In genomic region chr10:107615460-107615859, GRCm38 (mm10) we compare ENCODE assay signal across 25 mouse cellular contexts.
A peak's percentile ranks its signal among the peaks of the same experiment; 100 is the strongest.
DNase-seq lines count a peak whose midpoint lies in the region; ATAC-seq and TF ChIP-seq lines count a peak whose summit lies in the region.
"Had no signal": no experiment of that assay in that cellular context is flagged by ENCODE, and none has a peak within 500 bp of the region (broad histone marks: within the 10 kb centered on the region; RNA-seq: fewer than 3 reads in every experiment).

No protein-coding gene starts in this region.

- no peaks in the 10 kb centered on the region for H3K36me3 ChIP-seq in embryonic facial prominence, embryonic 11.5 days (replicated peaks; ENCODE audit: control insufficient read depth, insufficient read depth, low read depth, low read length)
- no peaks in the 10 kb centered on the region for H3K36me3 ChIP-seq in embryonic facial prominence, embryonic 10.5 days (replicated peaks)
- no peaks in the 10 kb centered on the region for H3K36me3 ChIP-seq in thymus, adult 2 months (ENCODE audit: control insufficient read depth, insufficient read depth, low read length)
- no peaks in the 10 kb centered on the region for H3K36me3 ChIP-seq in hindbrain, embryonic 16.5 days (ENCODE audit: control insufficient read depth, insufficient read depth, low read length)
- H3K36me3 ChIP-seq: embryonic facial prominence, embryonic 13.5 days; forebrain, embryonic 15.5 days; G1E; heart, embryonic 10.5 days; hindbrain, embryonic 12.5 days had no signal

- H3K27ac ChIP-seq in embryonic facial prominence, embryonic 11.5 days (replicated peaks; ENCODE audit: low read depth, low read length), result no peak overlapping the region
- H3K27ac ChIP-seq in embryonic facial prominence, embryonic 10.5 days (replicated peaks), result no peak overlapping the region
- H3K27ac ChIP-seq in embryonic fibroblast, embryonic 13.5 days (ENCODE audit: insufficient read depth, low read length), result peak overlapping the region; percentile 73
- no peak overlapping the region for H3K27ac ChIP-seq in thymus, adult 2 months (ENCODE audit: control insufficient read depth, insufficient read depth, low read length)
- H3K27ac ChIP-seq in hindbrain, embryonic 16.5 days (ENCODE audit: low read depth, low read length), result no peak overlapping the region
- H3K27ac ChIP-seq: embryonic facial prominence, embryonic 13.5 days; forebrain, embryonic 15.5 days; heart, embryonic 10.5 days; hindbrain, embryonic 12.5 days; hindbrain, postnatal 0 days had no signal

- no peak for TF ChIP-seq POLR2A in embryonic fibroblast, embryonic 13.5 days (IDR thresholded peaks at IDR 0.05; ENCODE audit: low read depth, low read length)
- TF ChIP-seq POLR2A in thymus, adult 2 months (IDR thresholded peaks at IDR 0.05; ENCODE audit: control insufficient read depth, extremely low read depth, insufficient read depth, low read length, poor library complexity), result no peak

- DNase-seq in embryonic facial prominence, embryonic 11.5 days (ENCODE audit: low spot score), result peak; percentile 77
- DNase-seq in embryonic facial prominence, embryonic 10.5 days (ENCODE audit: low spot score), result no peak
- DNase-seq in Muller cell, postnatal 12 days (ENCODE audit: inconsistent ontology term), result peak; percentile 39
- DNase-seq in layer of hippocampus, postnatal 36 days, result no peak
- no peak for DNase-seq in thymus, adult 2 months
- DNase-seq: adrenal gland, postnatal 14 days; cerebellum, adult 11-12 months; cerebellum, adult 9-10 months; cerebellum, postnatal 25 days; gastrocnemius, postnatal 36 days; heart, adult 18-20 months; heart, postnatal 10 days; heart, postnatal 4 days had no signal

- no peaks in the 10 kb centered on the region for H3K9me3 ChIP-seq in embryonic facial prominence, embryonic 11.5 days (replicated peaks; ENCODE audit: control insufficient read depth, low read length)
- no peaks in the 10 kb centered on the region for H3K9me3 ChIP-seq in embryonic facial prominence, embryonic 10.5 days
- no peaks in the 10 kb centered on the region for H3K9me3 ChIP-seq in hindbrain, embryonic 16.5 days (ENCODE audit: control insufficient read depth, low read length)
- H3K9me3 ChIP-seq: embryonic facial prominence, embryonic 13.5 days; forebrain, embryonic 15.5 days; heart, embryonic 10.5 days; hindbrain, embryonic 12.5 days had no signal

- ATAC-seq in embryonic facial prominence, embryonic 11.5 days (replicated peaks; ENCODE audit: insufficient number of reproducible peaks, low FRiP score, low TSS enrichment, low read depth), result peak; percentile 39
- ATAC-seq in hindbrain, embryonic 16.5 days, result no peak
- ATAC-seq: activated CD4-positive, CD25-positive, alpha-beta regulatory T cell, adult 4 months; CD4-positive, CD25-positive, alpha-beta regulatory T cell, adult 4 months; forebrain, embryonic 15.5 days; hindbrain, postnatal 0 days; Patski had no signal

- no peaks in the 10 kb centered on the region for H3K4me1 ChIP-seq in embryonic facial prominence, embryonic 11.5 days (ENCODE audit: control insufficient read depth, insufficient read depth, low read length)
- H3K4me1 ChIP-seq in embryonic facial prominence, embryonic 10.5 days, result peaks cover 5% of the 10 kb centered on the region; the same call in 1 of the 2 replicates
- no peaks in the 10 kb centered on the region; the same call in 1 of the 2 replicates for H3K4me1 ChIP-seq in embryonic fibroblast, embryonic 13.5 days (ENCODE audit: control insufficient read depth, insufficient read depth, low read length)
- H3K4me1 ChIP-seq in thymus, adult 2 months (replicated peaks; ENCODE audit: control insufficient read depth, insufficient read depth, low read length), result no peaks in the 10 kb centered on the region
- no peaks in the 10 kb centered on the region for H3K4me1 ChIP-seq in hindbrain, embryonic 16.5 days (ENCODE audit: control insufficient read depth, insufficient read depth, low read depth, low read length)
- H3K4me1 ChIP-seq: embryonic facial prominence, embryonic 13.5 days; forebrain, embryonic 15.5 days; heart, embryonic 10.5 days; hindbrain, embryonic 12.5 days had no signal

- no peak for TF ChIP-seq CTCF in embryonic fibroblast, embryonic 13.5 days (IDR thresholded peaks at IDR 0.05; ENCODE audit: borderline replicate concordance, insufficient read depth, low read length)
- TF ChIP-seq CTCF in thymus, adult 2 months (IDR thresholded peaks at IDR 0.05; ENCODE audit: borderline replicate concordance, control insufficient read depth, extremely low read depth, insufficient read depth, low read length, poor library complexity), result no peak

- H3K9ac ChIP-seq in embryonic facial prominence, embryonic 11.5 days (replicated peaks; ENCODE audit: low read length), result no peak overlapping the region
- no peak overlapping the region for H3K9ac ChIP-seq in hindbrain, embryonic 16.5 days (ENCODE audit: low read depth, low read length)
- H3K9ac ChIP-seq: embryonic facial prominence, embryonic 13.5 days; forebrain, embryonic 15.5 days; hindbrain, embryonic 12.5 days had no signal

- 34% methylated on average over 2 of the region's 2 CpGs for WGBS in embryonic facial prominence, embryonic 11.5 days
- 43% methylated on average over 2 of the region's 2 CpGs for WGBS in embryonic facial prominence, embryonic 10.5 days
- 90% methylated on average over 2 of the region's 2 CpGs for WGBS in thymus, adult 2 months
- 81% methylated on average over 2 of the region's 2 CpGs for WGBS in hindbrain, embryonic 16.5 days

- no peak overlapping the region for H3K4me2 ChIP-seq in embryonic facial prominence, embryonic 11.5 days (ENCODE audit: low read depth, low read length)
- no peak overlapping the region for H3K4me2 ChIP-seq in hindbrain, embryonic 16.5 days (ENCODE audit: low read length)
- H3K4me2 ChIP-seq: embryonic facial prominence, embryonic 13.5 days; forebrain, embryonic 15.5 days; hindbrain, embryonic 12.5 days had no signal

- H3K27me3 ChIP-seq in embryonic facial prominence, embryonic 11.5 days (ENCODE audit: control insufficient read depth, insufficient read depth, low read length), result no peaks in the 10 kb centered on the region
- H3K27me3 ChIP-seq in embryonic facial prominence, embryonic 10.5 days (replicated peaks; ENCODE audit: low read depth, poor library complexity, severe bottlenecking), result no peaks in the 10 kb centered on the region
- H3K27me3 ChIP-seq in thymus, adult 2 months (ENCODE audit: control insufficient read depth, insufficient read depth, low read length), result no peaks in the 10 kb centered on the region
- H3K27me3 ChIP-seq in hindbrain, embryonic 16.5 days (replicated peaks; ENCODE audit: control insufficient read depth, insufficient read depth, low read length), result no peaks in the 10 kb centered on the region
- H3K27me3 ChIP-seq: embryonic facial prominence, embryonic 13.5 days; forebrain, embryonic 15.5 days; hindbrain, embryonic 12.5 days; Patski had no signal

- no peak overlapping the region for H3K4me3 ChIP-seq in embryonic facial prominence, embryonic 11.5 days (ENCODE audit: low read depth, low read length)
- H3K4me3 ChIP-seq in embryonic facial prominence, embryonic 10.5 days, result no peak overlapping the region
- no peak overlapping the region for H3K4me3 ChIP-seq in embryonic fibroblast, embryonic 13.5 days (ENCODE audit: insufficient read depth, low read length)
- H3K4me3 ChIP-seq in thymus, adult 2 months (ENCODE audit: control insufficient read depth, insufficient read depth, low read length), result no peak overlapping the region
- no peak overlapping the region for H3K4me3 ChIP-seq in hindbrain, embryonic 16.5 days (ENCODE audit: low read length)
- H3K4me3 ChIP-seq: embryonic facial prominence, embryonic 13.5 days; erythroblast, embryonic 14.5 days; forebrain, embryonic 15.5 days; heart, embryonic 10.5 days; hindbrain, embryonic 12.5 days had no signal

Comparison
In these comparisons a context has a peak if more than half of its experiments do, and no peak if none do; other contexts are left out.
1. DNase-seq: peak in embryonic facial prominence, embryonic 11.5 days (single experiment) and Muller cell, postnatal 12 days (single experiment); none in embryonic facial prominence, embryonic 10.5 days (single experiment), layer of hippocampus, postnatal 36 days (0 of 2) and thymus, adult 2 months (single experiment).